Mouse (Mus musculus) limb, embryonic 10.5 days (tissue): ENCODE data around the gene Pappa2. TPM values are rescaled to one million over a fixed set of nuclear protein-coding genes. Genes with fewer than 3 reads are reported as not detected.

Source experiments
- DNase-seq: peaks from one replicate; pipeline ENCODE4 v3.0.0-alpha.2; 2017; ENCODE audit warnings: low spot score
- H3K27ac ChIP-seq: fragments of 300-500 bp; sonication (generic); 2 replicates; pipeline ENCODE4 v1.5.1; 2016; ENCODE audit warnings: mild to moderate bottlenecking
- H3K27me3 ChIP-seq: fragments of 300-500 bp; sonication (generic); 2 replicates; pipeline ENCODE4 v1.6.1; 2016; ENCODE audit warnings: low read depth, mild to moderate bottlenecking; ENCODE audit not compliant: poor library complexity, severe bottlenecking
- H3K36me3 ChIP-seq: fragments of 300-500 bp; sonication (generic); 2 replicates; pipeline ENCODE4 v1.6.1; 2016; ENCODE audit warnings: mild to moderate bottlenecking, moderate library complexity
- H3K4me1 ChIP-seq: fragments of 300-500 bp; sonication (generic); 2 replicates; pipeline ENCODE4 v1.6.1; 2016
- H3K4me3 ChIP-seq: fragments of 300-500 bp; sonication (generic); 2 replicates; pipeline ENCODE4 v1.5.1; 2016; ENCODE audit warnings: mild to moderate bottlenecking, moderate library complexity
- H3K9me3 ChIP-seq: fragments of 300-500 bp; sonication (generic); replicated peaks from 2 replicates; pipeline ENCODE4 v1.6.1; 2016; ENCODE audit warnings: mild to moderate bottlenecking
- WGBS: fragments of 180-500 bp; shearing (Covaris S2); methylation state at CpG from one replicate; pipeline ENCODE4 v1.1.7; 2016; 5-methylcytosine and 5-hydroxymethylcytosine counted together
- polyA plus RNA-seq: library from polyadenylated mRNA; unstranded; fragments of >200 nt; fragmentation: Nextera tagmentation; extraction: Ambion mirVana; gene quantifications from 2 replicates; pipeline ENCODE4 v1.2.1, GENCODE M21; 2016

The Pappa2 gene
- polyA plus RNA-seq: 0.10 and 0.41 TPM in 2 replicates

DNA sequence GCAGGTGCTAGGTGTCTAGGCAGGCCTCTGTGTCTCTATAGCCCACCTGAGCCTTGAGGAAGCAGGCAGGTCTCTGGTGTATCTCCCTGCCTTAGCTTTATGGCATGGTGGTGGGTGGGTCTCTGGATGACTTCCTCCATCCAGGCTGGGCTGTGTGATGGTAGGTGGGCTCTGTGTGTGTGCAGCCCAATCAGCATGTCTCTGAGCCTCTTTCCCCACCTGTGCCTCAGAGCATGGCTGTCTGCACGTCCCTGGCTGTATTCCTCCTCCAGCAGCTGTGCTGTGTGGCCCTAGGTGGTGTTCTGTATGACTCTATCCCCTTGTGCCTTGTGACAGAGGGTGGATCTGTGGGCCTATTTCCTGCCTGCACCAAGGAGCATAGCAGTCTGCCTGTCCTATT is at the start of gene Pappa2:
TSS of gene Pappa2 (minus strand) at position 101 of the 400 bp plus-strand sequence.
- 67% methylated on average over 1 of the region's 1 CpGs for WGBS
- Histone ChIP-seq H3K9me3 (no peaks in the 10 kb centered on the region), H3K27me3 (no peaks in the 10 kb centered on the region), H3K4me3 (no peak within 1 kb of the TSS), H3K4me1 (no peaks in the 10 kb centered on the region), H3K36me3 (no peaks in the 10 kb centered on the region), H3K27ac (no peak within 1 kb of the TSS)
- DNase-seq: no peak

DNA sequence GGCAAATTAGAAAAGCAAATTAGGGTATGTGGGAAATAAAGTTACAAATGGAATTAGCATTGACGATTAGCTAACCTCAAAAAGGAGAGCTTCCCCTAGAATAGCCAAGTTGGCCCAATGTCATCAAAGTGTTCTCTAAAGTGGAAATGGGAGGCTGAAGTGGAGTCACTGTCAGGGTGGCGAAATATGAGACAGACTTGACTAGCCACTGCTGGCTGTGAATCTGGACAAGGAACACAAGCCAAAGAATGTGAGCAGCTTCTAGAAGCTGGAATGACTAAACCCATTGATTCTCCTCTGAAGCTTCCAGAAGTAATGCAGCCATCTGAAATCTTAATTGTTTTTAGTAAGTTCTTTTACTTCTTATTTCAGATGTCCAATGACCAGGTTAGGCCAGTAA is 48.8 kb upstream of the Pappa2 start:
- no peak overlapping the region for H3K4me3 ChIP-seq

DNA sequence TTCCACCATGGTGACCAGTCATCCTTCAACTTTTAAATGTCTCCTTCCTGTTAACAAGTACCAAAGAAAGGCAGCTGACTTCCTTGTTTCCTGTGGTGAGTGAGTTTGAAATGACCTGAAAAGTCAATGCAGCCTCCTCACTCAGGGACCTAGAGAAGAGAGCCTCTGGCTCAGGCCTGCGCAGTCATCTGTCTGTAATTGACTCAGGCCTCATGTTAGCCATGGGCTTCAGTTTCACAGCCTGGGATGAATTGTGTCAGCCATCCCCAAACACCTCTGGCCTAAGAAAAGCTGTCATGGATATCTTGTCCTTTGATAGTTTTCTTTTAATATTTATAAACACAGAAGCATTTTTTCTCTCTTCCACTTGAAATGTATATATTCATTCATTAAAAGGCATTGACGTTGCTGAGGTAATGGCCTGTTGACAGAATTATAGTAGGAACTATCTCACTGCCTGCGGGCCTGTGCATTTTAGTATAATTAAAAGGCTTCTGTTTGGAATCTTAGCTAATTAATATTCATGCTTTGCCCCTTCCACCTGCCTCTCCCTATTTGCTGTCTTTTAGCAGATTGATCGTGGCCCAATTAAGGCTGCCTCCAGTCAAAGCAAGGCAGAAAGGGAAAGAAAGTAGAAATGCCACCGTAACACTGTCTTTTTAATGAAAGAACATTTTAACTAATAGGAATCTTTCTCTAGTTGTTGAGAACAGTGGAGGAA is 34.8 kb upstream of the Pappa2 start:
- Histone ChIP-seq H3K9me3 (no peaks in the 10 kb centered on the region), H3K27me3 (no peaks in the 10 kb centered on the region), H3K4me1 (no peaks in the 10 kb centered on the region), H3K27ac (no peak overlapping the region), H3K4me3 (no peak overlapping the region), H3K36me3 (no peaks in the 10 kb centered on the region)
- 69% methylated on average over 5 of the region's 5 CpGs for WGBS
- no peak for DNase-seq

More for the DNA sequence above, 48.8 kb upstream of the Pappa2 start:
- DNase-seq: no peak
- H3K27ac ChIP-seq: no peak overlapping the region
- H3K9me3 ChIP-seq: no peaks in the 10 kb centered on the region
- no peaks in the 10 kb centered on the region for H3K27me3 ChIP-seq
- H3K36me3 ChIP-seq: no peaks in the 10 kb centered on the region
- H3K4me1 ChIP-seq: no peaks in the 10 kb centered on the region
- 97% methylated on average over 2 of the region's 2 CpGs for whole genome bisulfite sequencing

DNA sequence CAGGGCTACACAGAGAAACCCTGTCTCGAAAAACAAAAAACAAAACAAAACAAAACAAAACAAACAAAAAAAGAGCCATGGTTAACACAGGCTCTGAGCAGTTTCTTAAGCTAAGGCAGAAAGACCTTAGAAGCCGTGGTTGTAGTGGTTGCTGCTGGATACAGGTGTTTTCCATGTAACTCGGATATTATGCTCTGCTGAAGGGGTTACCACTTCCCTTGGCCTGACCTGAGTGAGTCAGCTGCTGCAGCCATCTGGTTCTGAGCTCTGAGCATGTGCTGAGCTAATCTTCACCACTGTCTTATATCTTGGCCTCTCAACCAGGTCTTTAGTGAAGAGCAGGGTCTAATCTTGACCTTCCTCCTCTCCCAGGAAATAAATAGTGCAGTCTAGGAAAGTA is 6.8 kb upstream of the Pappa2 start:
- no peak overlapping the region for H3K4me3 ChIP-seq

DNA sequence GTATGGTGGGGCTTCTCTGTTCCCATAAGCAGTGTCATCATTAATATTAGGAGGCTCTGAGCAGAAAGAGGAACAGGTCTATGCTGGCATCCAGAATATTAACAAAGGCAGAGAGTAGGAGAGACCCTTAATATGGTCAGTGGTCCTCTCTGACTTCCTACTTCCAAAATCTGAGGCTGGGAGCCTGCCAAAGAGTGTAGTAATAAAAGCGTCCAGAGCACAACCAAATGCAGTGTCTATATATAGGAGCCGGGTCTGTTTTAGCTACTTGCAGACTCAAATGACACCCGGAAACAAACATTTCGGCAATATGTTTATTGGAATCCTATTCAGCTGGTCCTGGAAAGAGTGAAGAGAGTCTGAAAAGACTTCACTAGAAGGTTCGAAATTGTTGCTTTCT is 17.9 kb downstream of the Pappa2 start:
- no peaks in the 10 kb centered on the region for H3K27me3 ChIP-seq
- H3K36me3 ChIP-seq: no peaks in the 10 kb centered on the region
- no peak for DNase-seq
- no peak overlapping the region for H3K27ac ChIP-seq
- no peaks in the 10 kb centered on the region for H3K9me3 ChIP-seq
- 78% methylated on average over 5 of the region's 5 CpGs for WGBS
- no peak overlapping the region for H3K4me3 ChIP-seq
- peaks cover 30% of the 10 kb centered on the region for H3K4me1 ChIP-seq

More for the DNA sequence above, 6.8 kb upstream of the Pappa2 start:
- Histone ChIP-seq H3K4me1 (no peaks in the 10 kb centered on the region), H3K27me3 (no peaks in the 10 kb centered on the region), H3K27ac (no peak overlapping the region), H3K9me3 (no peaks in the 10 kb centered on the region), H3K36me3 (no peaks in the 10 kb centered on the region)
- 92% methylated on average over 3 of the region's 3 CpGs for WGBS
- DNase-seq: no peak

DNA sequence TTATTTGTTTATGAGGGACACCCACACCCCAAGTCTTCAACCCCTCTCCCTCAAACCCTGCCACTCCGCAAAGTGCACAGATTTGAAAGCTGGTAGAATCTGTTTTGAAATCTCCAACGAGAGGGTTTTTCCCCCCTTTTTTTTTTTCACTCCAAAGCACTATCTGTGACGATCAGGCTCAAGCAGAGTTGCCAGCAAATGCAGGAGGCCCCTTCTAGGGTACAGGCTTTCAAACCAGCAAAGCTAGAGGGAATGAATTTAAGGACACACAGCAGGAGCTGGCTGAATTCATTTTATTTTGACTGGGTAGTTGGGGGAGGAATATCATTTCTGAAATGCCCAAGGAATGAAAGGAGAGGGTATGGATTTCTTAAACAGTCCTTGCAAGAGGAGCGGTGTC is 19.3 kb downstream of the Pappa2 start:
- DNase-seq: no peak
- H3K4me3 ChIP-seq: no peak overlapping the region
- WGBS: 53% methylated on average over 4 of the region's 4 CpGs
- H3K27me3 ChIP-seq: no peaks in the 10 kb centered on the region
- H3K27ac ChIP-seq: peak overlapping the region; percentile 42; the same call in 1 of the 2 replicates
- H3K9me3 ChIP-seq: no peaks in the 10 kb centered on the region
- H3K36me3 ChIP-seq: no peaks in the 10 kb centered on the region
- H3K4me1 ChIP-seq: peaks cover 30% of the 10 kb centered on the region

DNA sequence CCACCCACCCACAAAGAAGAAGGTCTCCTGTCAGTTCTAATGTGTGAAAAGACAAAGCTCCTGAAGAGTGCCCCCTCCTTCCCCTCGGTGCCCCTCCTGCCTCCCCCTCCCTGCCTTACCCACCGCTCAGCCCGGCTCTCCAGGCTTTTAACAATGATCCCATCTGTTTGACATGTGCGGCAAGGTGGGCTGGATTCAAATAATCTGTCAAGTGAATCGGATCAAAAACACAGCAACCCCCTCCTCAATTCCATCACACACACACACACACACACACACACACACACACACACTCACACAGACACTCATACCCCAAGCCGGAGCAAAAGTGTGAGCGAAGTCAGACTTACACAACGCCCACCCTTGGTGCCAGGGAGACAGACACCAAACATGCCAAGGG is 19.7 kb downstream of the Pappa2 start:
- Histone ChIP-seq H3K27ac (no peak overlapping the region), H3K27me3 (no peaks in the 10 kb centered on the region), H3K9me3 (no peaks in the 10 kb centered on the region), H3K4me3 (peak overlapping the region; percentile 22; the same call in 1 of the 2 replicates), H3K36me3 (no peaks in the 10 kb centered on the region), H3K4me1 (peaks cover 30% of the 10 kb centered on the region)
- WGBS: 33% methylated on average over 8 of the region's 8 CpGs
- DNase-seq: no peak

DNA sequence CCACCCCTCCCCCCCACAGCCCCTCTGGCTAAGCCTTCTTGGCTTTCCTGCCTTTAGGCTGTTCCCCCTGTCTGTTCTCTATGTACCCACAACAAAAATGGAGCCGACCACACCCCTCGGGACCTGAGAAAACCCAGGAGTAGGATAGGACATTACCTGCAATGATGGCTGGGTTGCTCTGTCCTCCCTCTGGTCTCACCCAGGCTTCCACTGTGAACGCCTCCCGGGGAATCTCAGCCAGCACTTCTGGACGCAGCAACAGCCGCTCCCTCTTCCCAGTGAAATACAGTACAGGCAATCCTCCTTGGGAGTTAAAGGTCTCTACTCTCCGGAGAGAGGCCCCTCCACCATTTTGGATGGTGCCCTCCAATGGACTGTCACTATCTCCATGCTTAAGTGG is 23.9 kb downstream of the Pappa2 start:
- 89% methylated on average over 7 of the region's 7 CpGs for WGBS
- Histone ChIP-seq H3K4me1 (peaks cover 34% of the 10 kb centered on the region), H3K36me3 (no peaks in the 10 kb centered on the region), H3K4me3 (no peak overlapping the region), H3K9me3 (no peaks in the 10 kb centered on the region), H3K27me3 (0 out of 2 replicates have a peak, but pooled peaks cover 4% of the 10 kb centered on the region), H3K27ac (no peak overlapping the region)
- DNase-seq: no peak

DNA sequence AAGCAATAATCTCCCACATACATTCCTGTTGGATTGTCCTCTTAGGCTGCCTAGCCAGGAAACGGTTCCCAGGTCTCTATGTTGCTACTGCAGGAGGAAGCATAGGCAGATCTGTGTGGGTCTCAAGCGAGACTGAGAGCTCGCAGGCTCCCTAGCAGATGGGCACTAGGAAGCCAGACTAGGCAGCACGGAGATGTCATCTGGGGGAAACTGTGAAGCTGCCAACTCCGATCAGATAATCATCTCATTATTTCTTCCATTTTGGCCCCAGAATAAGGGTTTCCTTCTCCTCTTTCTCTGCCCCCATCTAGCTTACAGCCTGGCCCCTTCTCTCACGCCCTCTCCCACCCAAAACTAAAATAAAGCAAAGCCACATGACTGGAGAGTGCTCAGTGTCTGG is 25.5 kb downstream of the Pappa2 start:
- Histone ChIP-seq H3K36me3 (no peaks in the 10 kb centered on the region), H3K4me3 (no peak overlapping the region), H3K27me3 (0 out of 2 replicates have a peak, but pooled peaks cover 4% of the 10 kb centered on the region), H3K9me3 (no peaks in the 10 kb centered on the region), H3K27ac (no peak overlapping the region), H3K4me1 (peaks cover 26% of the 10 kb centered on the region)
- whole genome bisulfite sequencing: 88% methylated on average over 6 of the region's 6 CpGs
- no peak for DNase-seq

DNA sequence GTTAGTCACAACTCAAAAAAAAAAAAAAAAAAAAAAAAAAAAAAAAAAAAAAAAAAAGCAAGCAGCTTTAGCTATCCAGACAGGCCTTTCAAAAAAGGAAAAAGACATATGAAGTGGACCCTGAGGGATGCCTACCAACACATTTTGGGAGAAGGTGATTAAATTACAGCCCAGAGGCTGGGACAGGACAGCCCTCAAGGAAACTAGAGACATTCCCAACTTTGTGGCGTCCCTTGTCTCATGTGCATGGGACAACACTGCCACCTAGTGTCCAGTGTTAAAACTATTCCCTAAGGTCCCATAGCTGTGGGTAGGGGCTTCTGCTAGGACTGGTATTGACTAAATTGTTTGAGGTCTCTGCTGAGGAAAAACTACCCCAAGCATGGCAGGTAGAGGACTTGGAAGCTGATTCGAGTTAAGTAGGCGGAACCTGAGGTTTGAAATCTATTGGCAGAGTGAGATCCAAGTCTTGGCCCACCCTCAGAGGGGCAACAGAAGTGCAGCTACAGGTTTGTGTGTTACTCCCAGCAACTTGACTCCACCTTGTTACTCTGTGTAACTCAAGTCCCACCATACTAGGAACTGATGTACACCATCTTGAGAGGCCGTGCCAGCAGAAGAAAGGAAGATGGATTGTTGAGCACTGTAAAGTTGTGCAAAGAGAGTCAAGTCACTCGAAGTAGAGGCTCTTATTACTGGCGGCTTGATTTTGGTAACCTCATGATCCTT is 26.6 kb downstream of the Pappa2 start:
- DNase-seq: peak; percentile 82
- H3K9me3 ChIP-seq: no peaks in the 10 kb centered on the region
- WGBS: 46% methylated on average over 6 of the region's 6 CpGs
- peaks cover 31% of the 10 kb centered on the region for H3K4me1 ChIP-seq
- 0 out of 2 replicates have a peak, but pooled peaks cover 4% of the 10 kb centered on the region for H3K27me3 ChIP-seq
- H3K27ac ChIP-seq: no peak overlapping the region
- H3K36me3 ChIP-seq: no peaks in the 10 kb centered on the region
- H3K4me3 ChIP-seq: no peak overlapping the region

DNA sequence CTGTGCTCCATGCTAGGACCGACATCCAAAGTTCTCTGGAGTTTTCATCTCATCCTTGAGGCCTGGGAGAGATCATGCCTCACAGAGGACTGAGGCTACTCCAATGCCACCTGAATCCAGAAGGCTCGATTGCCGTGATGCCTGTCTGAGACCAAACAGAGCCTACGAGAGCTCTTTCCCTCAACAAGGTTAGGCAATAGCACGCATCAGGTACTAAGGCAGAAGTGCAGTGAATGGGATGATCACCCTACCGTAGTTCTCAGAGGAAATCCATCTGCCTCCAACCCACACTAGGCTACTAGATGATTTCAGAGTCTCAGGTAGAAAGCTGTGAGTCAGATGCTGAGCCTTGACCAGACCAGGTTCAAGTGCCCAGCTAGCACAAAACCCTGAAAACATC is 31.2 kb downstream of the Pappa2 start:
- H3K9me3 ChIP-seq: no peaks in the 10 kb centered on the region
- no peak for DNase-seq
- no peaks in the 10 kb centered on the region for H3K36me3 ChIP-seq
- peaks cover 47% of the 10 kb centered on the region for H3K4me1 ChIP-seq
- H3K27ac ChIP-seq: peak overlapping the region; percentile 65
- H3K4me3 ChIP-seq: no peak overlapping the region
- 84% methylated on average over 6 of the region's 6 CpGs for WGBS
- H3K27me3 ChIP-seq: 0 out of 2 replicates have a peak, but pooled peaks cover 2% of the 10 kb centered on the region

DNA sequence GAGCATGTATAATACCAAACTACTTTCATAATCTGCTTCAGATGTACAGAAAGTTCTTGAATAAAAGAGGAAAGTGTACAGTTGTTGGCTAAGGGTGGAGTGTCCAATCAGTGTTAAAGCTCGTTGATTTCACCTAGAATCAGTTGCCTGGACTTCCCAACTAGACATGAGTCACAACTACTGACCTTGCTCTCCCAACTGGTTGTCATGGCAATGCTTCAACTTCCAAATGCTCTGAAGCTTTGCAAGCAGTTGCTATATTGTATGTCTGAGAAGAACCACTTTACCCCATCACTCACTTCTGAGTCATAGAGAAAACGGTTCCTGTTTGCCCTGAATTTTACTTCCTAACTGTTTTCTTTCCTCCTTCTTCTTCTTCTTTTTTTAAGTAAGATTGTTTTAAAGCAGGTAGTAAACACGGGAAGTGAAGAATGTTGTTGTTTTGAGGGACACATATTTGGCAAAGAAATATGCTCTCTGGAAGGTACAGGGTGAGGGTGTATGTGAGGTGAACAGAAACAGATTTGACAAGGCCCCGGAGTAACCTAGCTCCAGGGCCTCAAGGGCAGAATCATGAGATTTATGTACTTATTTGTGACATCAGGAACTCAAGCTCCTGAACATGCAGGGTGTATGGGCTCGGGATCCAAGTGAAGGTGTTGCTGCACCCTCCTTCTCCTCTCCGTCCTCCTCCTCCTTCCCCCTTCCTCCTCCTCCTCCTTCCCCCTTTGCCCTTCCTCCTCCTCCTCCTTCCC is 32.1 kb downstream of the Pappa2 start:
- H3K4me1 ChIP-seq: peaks cover 47% of the 10 kb centered on the region
- peak overlapping the region; percentile 65; the same call in 1 of the 2 replicates for H3K27ac ChIP-seq
- H3K4me3 ChIP-seq: no peak overlapping the region
- no peaks in the 10 kb centered on the region for H3K27me3 ChIP-seq
- no peak for DNase-seq
- no peaks in the 10 kb centered on the region for H3K9me3 ChIP-seq
- no peaks in the 10 kb centered on the region for H3K36me3 ChIP-seq
- 67% methylated on average over 6 of the region's 6 CpGs for WGBS

DNA sequence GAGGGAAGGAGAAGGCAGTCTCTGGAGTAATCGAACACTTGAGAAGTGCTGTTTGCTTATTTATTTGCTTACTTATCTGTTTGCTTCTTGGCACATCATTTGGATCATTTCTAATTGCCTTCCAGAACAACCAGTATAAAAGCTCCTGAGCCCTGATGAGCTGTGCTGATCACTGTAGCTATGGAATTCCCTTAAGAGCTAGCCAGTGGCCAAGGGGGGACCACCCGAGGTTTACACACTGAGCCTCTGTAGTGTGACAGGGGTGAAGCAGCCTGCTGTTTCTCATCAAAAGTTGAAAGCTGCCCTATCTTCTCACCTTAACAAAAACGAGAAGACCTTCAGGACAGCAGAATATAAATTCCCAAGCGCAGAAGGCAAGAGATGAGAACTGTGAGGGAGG is 35.4 kb downstream of the Pappa2 start:
- Histone ChIP-seq H3K4me1 (peaks cover 58% of the 10 kb centered on the region), H3K36me3 (no peaks in the 10 kb centered on the region), H3K4me3 (no peak overlapping the region), H3K27ac (no peak overlapping the region), H3K9me3 (no peaks in the 10 kb centered on the region), H3K27me3 (no peaks in the 10 kb centered on the region)
- 52% methylated on average over 4 of the region's 4 CpGs for WGBS
- DNase-seq: no peak
